Mouse (Mus musculus): ENCODE results near the gene Gata1. TPM values are rescaled to one million over a fixed set of nuclear protein-coding genes. Genes with fewer than 3 reads are reported as not detected.
"Not testable (repeated sequence)": the region's sequence is repeated elsewhere in the genome, so short reads cannot be mapped to it uniquely, and the experiment has no call there.

Gene Gata1
- polyA plus RNA-seq (2015; fragmentation: Nextera tagmentation; extraction: Ambion mirVana) = 0.22 TPM in 1 of 2 replicates, not detected in the other

GRCm38 (mm10) chrX:7977892-7978291 is at the start of gene Gata1:
Gata1 (minus strand) TSS chrX:7978071.
- H3K9me3 ChIP-seq = no peaks in the 10 kb centered on the region
- 95% methylated on average over 11 of the region's 11 CpGs for WGBS
- no peak for ATAC-seq (ENCODE audit: low FRiP score, low read depth)
- H3K27ac ChIP-seq (replicated peaks) = no peak within 1 kb of the TSS
- H3K9ac ChIP-seq = no peak within 1 kb of the TSS
- H3K27me3 ChIP-seq = no peaks in the 10 kb centered on the region
- H3K4me3 ChIP-seq = no peak within 1 kb of the TSS
- no peak within 1 kb of the TSS for H3K4me2 ChIP-seq
- H3K36me3 ChIP-seq = no peaks in the 10 kb centered on the region
- H3K4me1 ChIP-seq (replicated peaks) = no peaks in the 10 kb centered on the region

- Histone ChIP-seq H3K9ac (no peak overlapping the region), H3K27ac (replicated peaks) (no peak overlapping the region), H3K4me3 (no peak overlapping the region), H3K36me3 (no peaks in the 10 kb centered on the region), H3K27me3 (no peaks in the 10 kb centered on the region), H3K4me2 (no peak overlapping the region), H3K4me1 (replicated peaks) (no peaks in the 10 kb centered on the region), H3K9me3 (no peaks in the 10 kb centered on the region)
- ATAC-seq (ENCODE audit: low FRiP score, low read depth) = no peak
- 85% methylated on average over 4 of the region's 4 CpGs for WGBS
Observed at GRCm38 (mm10) chrX:8026811-8027210, 48.9 kb upstream of the Gata1 start.

- no peak overlapping the region for H3K4me2 ChIP-seq
- 80% methylated on average over 2 of the region's 2 CpGs for WGBS
- H3K4me1 ChIP-seq (replicated peaks) = no peaks in the 10 kb centered on the region
- ATAC-seq (ENCODE audit: low FRiP score, low read depth) = no peak
- no peaks in the 10 kb centered on the region for H3K9me3 ChIP-seq
- H3K27ac ChIP-seq (replicated peaks) = no peak overlapping the region
- no peaks in the 10 kb centered on the region for H3K36me3 ChIP-seq
- no peaks in the 10 kb centered on the region for H3K27me3 ChIP-seq
- H3K4me3 ChIP-seq = no peak overlapping the region
- H3K9ac ChIP-seq = no peak overlapping the region
Observed at GRCm38 (mm10) chrX:8024795-8025194, 46.9 kb upstream of the Gata1 start.

DNA sequence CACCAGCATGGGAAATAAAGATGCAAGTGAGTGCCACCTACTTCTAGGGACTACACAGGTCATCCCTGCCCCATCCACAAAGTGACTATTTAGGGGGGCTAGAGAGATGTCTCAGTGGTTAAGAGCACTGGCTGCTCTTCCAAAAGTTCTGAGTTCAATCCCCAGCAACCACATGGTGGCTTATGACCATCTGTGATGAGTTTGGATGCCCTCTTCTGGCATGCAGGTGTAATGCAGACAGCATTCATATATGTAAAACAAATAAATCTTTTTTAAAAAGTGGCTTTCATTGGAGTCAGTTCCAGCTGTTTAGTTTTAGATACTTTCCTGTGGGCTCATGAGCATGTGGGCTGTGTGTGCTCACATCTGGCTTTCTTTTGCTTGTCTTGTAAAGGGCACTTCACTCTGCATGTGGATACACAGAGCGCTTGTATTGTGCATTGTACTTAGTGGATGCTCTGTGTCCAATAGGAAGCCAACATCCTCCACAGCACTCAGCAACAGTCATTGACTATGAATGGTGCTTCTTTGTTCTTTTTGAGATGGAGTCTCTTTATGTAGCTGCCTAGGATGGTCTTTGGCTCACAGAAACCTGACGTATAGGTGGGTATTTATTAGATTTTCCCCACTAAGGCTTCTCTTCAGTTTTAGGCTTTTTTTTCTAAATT is 42.4 kb upstream of the Gata1 start:
- Histone ChIP-seq H3K4me3 (no peak overlapping the region), H3K4me2 (no peak overlapping the region), H3K27ac (replicated peaks) (no peak overlapping the region), H3K27me3 (no peaks in the 10 kb centered on the region), H3K36me3 (no peaks in the 10 kb centered on the region), H3K4me1 (replicated peaks) (no peaks in the 10 kb centered on the region), H3K9ac (no peak overlapping the region), H3K9me3 (no peaks in the 10 kb centered on the region)
- no peak for ATAC-seq (ENCODE audit: low FRiP score, low read depth)
- WGBS = 65% methylated on average over 2 of the region's 2 CpGs

DNA sequence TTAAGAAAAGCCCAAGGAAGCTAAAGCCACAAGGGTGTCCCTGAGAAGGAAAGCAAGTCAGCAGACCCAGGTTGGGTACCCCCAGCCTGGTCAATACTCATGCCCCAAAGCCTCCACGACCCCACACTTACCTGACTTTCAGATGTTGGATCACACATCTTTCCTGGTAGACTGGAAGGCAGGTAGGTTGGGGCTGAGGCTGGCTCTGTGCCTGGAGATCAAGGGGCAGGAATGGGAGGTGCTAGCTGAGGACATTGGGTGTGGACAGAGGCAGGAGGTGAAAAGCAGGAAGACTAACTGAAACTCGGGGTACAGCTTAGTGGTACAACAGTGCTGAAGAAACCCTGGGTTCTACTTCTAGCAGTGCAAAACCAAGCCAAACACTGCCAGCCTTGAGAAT is 40.4 kb upstream of the Gata1 start, which contains the start of gene Glod5:
Gene Glod5, minus strand, starts transcription at position 207 of the 400 bp plus-strand sequence.
- H3K27ac ChIP-seq (replicated peaks) = no peak within 1 kb of the TSS
- no peaks in the 10 kb centered on the region for H3K27me3 ChIP-seq
- H3K4me1 ChIP-seq (replicated peaks) = no peaks in the 10 kb centered on the region
- H3K36me3 ChIP-seq = no peaks in the 10 kb centered on the region
- no peak within 1 kb of the TSS for H3K4me2 ChIP-seq
- no peak for ATAC-seq (ENCODE audit: low FRiP score, low read depth)
- no peak within 1 kb of the TSS for H3K4me3 ChIP-seq
- WGBS = 72% methylated on average over 2 of the region's 2 CpGs
- H3K9me3 ChIP-seq = no peaks in the 10 kb centered on the region
- H3K9ac ChIP-seq = no peak within 1 kb of the TSS

GRCm38 (mm10) chrX:8017142-8017541 is 39.3 kb upstream of the Gata1 start:
- no peaks in the 10 kb centered on the region for H3K36me3 ChIP-seq
- ATAC-seq (ENCODE audit: low FRiP score, low read depth) = no peak
- no peaks in the 10 kb centered on the region for H3K4me1 ChIP-seq (replicated peaks)
- 16% methylated on average over 5 of the region's 5 CpGs for WGBS
- H3K4me2 ChIP-seq = no peak overlapping the region
- no peak overlapping the region for H3K9ac ChIP-seq
- H3K27ac ChIP-seq (replicated peaks) = no peak overlapping the region
- no peaks in the 10 kb centered on the region for H3K9me3 ChIP-seq
- no peak overlapping the region for H3K4me3 ChIP-seq
- no peaks in the 10 kb centered on the region for H3K27me3 ChIP-seq

- H3K27ac ChIP-seq (replicated peaks); H3K4me1 ChIP-seq (replicated peaks); H3K4me3 ChIP-seq; H3K4me2 ChIP-seq; H3K9me3 ChIP-seq; H3K27me3 ChIP-seq; H3K9ac ChIP-seq; H3K36me3 ChIP-seq; ATAC-seq (ENCODE audit: low FRiP score, low read depth): not testable (repeated sequence)
- WGBS = 28% methylated on average over 7 of the region's 7 CpGs
Observed at GRCm38 (mm10) chrX:8015675-8016074, 37.8 kb upstream of the Gata1 start.

DNA sequence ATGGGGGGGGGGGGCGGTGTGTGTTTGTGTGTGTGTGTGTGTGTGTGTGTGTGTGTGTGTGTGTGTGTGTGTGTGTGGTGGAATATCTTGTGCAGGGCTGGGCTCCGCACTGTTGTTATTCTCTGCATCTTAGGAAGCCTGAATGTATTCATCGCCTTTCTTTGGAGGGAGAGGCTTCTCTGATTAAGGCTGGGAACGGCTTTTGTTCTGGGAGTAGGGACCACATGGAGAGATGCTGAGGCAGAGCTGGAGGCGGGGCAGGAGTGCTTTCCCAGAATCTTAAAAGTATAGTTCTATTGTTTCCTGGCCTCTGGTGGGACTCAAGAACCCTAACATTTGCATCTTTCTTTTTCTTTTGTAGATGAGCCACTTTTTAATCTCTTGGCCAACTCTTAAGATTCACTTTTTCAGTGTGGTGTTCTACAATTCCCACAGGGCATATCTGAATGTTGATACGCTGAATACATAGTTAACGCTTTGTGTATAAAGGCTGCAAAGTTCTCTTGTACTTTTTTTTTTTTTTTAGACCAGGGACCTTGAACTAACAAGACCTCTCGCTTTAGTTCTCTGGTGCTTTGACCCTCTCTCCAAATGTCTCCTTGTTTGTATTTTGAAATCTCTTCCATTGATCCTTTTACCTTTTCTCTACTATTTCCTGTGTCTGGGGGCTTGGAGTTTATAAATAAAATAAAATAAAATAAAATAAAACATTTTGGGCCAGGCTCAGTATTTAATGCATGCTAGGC is 35.9 kb upstream of the Gata1 start:
- 32% methylated on average over 8 of the region's 8 CpGs for WGBS
- no peak for ATAC-seq (ENCODE audit: low FRiP score, low read depth)

GRCm38 (mm10) chrX:8013157-8013556 is 35.3 kb upstream of the Gata1 start:
- H3K9ac ChIP-seq = no peak overlapping the region
- H3K36me3 ChIP-seq = no peaks in the 10 kb centered on the region
- no peaks in the 10 kb centered on the region for H3K9me3 ChIP-seq
- no peak overlapping the region for H3K4me3 ChIP-seq
- no peaks in the 10 kb centered on the region for H3K27me3 ChIP-seq
- no peak overlapping the region for H3K27ac ChIP-seq (replicated peaks)
- 26% methylated on average over 2 of the region's 2 CpGs for WGBS
- ATAC-seq (ENCODE audit: low FRiP score, low read depth) = no peak
- no peaks in the 10 kb centered on the region for H3K4me1 ChIP-seq (replicated peaks)
- H3K4me2 ChIP-seq = no peak overlapping the region

More for the DNA sequence above, 35.9 kb upstream of the Gata1 start:
- Histone ChIP-seq H3K36me3 (no peaks in the 10 kb centered on the region), H3K27me3 (no peaks in the 10 kb centered on the region), H3K4me3 (no peak overlapping the region), H3K9me3 (no peaks in the 10 kb centered on the region), H3K27ac (replicated peaks) (no peak overlapping the region), H3K4me2 (no peak overlapping the region), H3K9ac (no peak overlapping the region), H3K4me1 (replicated peaks) (no peaks in the 10 kb centered on the region)

DNA sequence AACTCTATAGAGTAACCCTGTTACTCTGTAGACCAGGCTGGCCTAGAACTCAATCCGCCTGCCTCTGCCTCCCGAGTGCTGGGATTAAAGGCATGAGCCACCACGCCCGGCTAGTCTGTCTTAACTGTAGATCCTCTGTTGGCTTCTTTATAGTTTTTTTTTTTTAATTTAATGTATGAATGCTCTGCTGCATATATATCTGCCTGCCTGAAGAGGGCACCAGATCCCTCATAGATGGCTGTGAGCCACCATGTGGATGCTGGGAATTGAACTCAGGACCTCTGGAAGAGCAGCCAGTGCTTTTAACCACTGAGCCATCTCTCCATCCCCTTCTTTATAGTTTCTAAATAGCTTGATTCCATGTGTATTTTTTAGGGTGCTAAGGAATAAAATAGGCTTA is 31.5 kb upstream of the Gata1 start:
- ATAC-seq (ENCODE audit: low FRiP score, low read depth); H3K9me3 ChIP-seq: not testable (repeated sequence)
- WGBS = 85% methylated on average over 4 of the region's 4 CpGs

DNA sequence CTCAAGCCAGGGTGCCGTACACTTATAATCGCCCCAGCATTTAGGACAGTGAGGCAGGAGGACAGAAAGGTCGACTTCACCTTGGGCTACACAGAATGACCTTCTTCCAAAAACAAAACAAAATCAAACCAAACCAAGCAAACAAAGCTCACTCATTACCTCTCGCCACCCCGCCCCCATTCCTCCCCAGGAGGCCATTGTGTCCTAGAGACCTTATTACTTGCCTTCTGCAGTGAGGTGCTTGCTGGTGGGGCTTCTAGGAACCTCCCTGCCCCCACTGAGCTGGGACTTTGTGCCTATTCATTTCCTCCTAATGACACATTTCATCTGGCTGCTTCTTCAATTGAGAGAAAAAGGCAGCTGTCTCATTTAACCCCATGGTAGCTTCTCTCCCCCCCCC is 30.7 kb upstream of the Gata1 start:
- no peak for ATAC-seq (ENCODE audit: low FRiP score, low read depth)
- WGBS = 31% methylated on average over 5 of the region's 5 CpGs

More for the DNA sequence above, 31.5 kb upstream of the Gata1 start:
- not testable (repeated sequence) for H3K4me3 ChIP-seq; H3K4me1 ChIP-seq (replicated peaks); H3K36me3 ChIP-seq; H3K27me3 ChIP-seq; H3K4me2 ChIP-seq; H3K27ac ChIP-seq (replicated peaks); H3K9ac ChIP-seq

DNA sequence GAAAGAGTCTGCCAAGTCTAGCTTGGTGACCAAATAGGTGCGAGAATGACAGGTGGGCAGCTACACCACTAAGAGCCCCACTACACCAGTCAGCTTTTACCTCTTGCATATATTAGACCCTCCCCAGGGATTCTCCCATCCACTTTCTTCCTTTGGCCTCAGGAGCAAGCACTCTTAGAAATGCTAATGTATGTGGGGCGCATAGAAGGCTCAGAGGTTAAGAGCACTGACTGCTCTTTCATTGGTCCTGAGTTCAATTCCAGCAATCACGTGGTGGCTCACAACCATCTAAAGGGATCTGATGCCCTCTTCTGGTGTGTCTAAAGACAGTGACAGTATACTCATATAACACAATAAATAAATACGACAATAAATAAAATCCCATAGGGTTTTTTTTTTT is 25.1 kb upstream of the Gata1 start:
- WGBS = 54% methylated on average over 4 of the region's 4 CpGs

More for the DNA sequence above, 30.7 kb upstream of the Gata1 start:
- Histone ChIP-seq H3K4me1 (replicated peaks) (no peaks in the 10 kb centered on the region), H3K4me3 (no peak overlapping the region), H3K27ac (replicated peaks) (no peak overlapping the region), H3K36me3 (no peaks in the 10 kb centered on the region), H3K27me3 (no peaks in the 10 kb centered on the region), H3K9me3 (no peaks in the 10 kb centered on the region), H3K4me2 (no peak overlapping the region), H3K9ac (no peak overlapping the region)

More for the DNA sequence above, 25.1 kb upstream of the Gata1 start:
- Histone ChIP-seq H3K36me3 (no peaks in the 10 kb centered on the region), H3K27ac (replicated peaks) (no peak overlapping the region), H3K9ac (no peak overlapping the region), H3K4me3 (no peak overlapping the region), H3K4me2 (no peak overlapping the region), H3K9me3 (no peaks in the 10 kb centered on the region), H3K27me3 (no peaks in the 10 kb centered on the region), H3K4me1 (replicated peaks) (no peaks in the 10 kb centered on the region)
- ATAC-seq (ENCODE audit: low FRiP score, low read depth) = no peak

Data from hindbrain, embryonic 15.5 days (tissue).